Mouse (Mus musculus) heart, adult 8-10 months (tissue): ENCODE measurements around the gene Polr2e. TPM values are rescaled to one million over a fixed set of nuclear protein-coding genes. Genes with fewer than 3 reads are reported as not detected.

Experiments used
- DNase-seq: peaks from one replicate; pipeline ENCODE4 v3.0.0; 2022; ENCODE audit warnings: low spot score
- total RNA-seq, 4 experiments: library from RNA; stranded (reverse); gene quantifications; 2 replicates each; pipeline ENCODE4 v1.2.4; 2022

The Polr2e gene
- total RNA-seq, 4 experiments from 2014 or later = 91.7 to 106 (median 100) TPM

DNA sequence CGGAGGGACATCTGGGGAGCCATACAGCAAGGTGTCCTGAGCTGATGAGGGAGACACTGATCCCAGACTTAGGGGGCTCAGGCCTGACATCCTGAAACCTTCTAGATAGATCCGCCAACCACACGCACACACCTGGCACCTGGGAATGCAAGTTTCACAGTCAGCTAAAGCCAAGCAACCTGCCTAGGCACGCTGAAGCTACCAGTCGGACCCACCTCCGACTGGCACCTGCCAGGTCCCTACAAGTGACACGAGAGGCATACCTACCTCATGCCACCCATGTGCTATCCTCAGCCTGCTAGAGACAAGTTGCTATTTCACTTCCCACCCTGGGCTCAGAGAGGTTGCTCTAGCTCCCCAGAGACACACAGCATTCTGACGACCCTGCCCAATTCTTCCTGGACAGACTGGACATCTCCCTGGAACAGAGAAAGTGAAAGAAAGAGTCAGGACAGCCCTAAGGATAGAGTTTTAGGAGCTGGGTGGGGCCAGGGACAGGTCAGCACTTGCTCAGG, 50.3 kb downstream of the Polr2e start:
- no peak for DNase-seq

- peak; percentile 75 for DNase-seq
These were observed 50.9 kb downstream of the Polr2e start, which contains the start of gene Cnn2 for GRCm38 (mm10) chr10:79988506-79989271. Cnn2 (plus strand) TSS chr10:79988584.

- DNase-seq = peak; percentile 28
These were observed 51.7 kb downstream of the Polr2e start for GRCm38 (mm10) chr10:79987771-79988505.

DNA sequence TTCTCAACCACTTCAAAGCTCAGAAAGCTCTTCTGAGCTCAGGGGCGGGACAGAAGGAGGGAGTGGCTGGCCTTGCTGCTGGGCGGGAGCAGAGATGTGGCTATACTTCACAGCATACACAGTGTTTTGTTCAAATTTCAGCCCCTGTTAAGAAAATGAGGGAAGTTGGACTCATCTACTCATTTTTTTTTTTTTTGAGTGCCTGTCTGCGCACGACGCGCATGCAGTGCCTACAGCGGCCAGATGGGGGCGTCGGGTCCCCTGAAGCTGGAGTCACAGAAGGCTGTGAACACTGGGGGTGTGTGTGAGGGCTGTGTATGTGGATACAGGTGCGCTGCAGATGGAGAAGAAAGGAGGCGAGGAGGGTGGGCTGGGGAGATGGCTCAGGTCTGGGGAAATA, 52.6 kb downstream of the Polr2e start:
- DNase-seq = peak; percentile 83

GRCm38 (mm10) chr10:79986232-79986878, 53.2 kb downstream of the Polr2e start:
- DNase-seq = peak; percentile 43

Other genes starting within 250 kb of the Polr2e start
- gene Prss57, start 248.8 kb downstream of the Polr2e start, total RNA-seq = not detected
- 10 to 100 TPM; 37.8 to 53.8 (median 51.7) TPM for gene Palm, start 246.2 kb downstream of the Polr2e start, total RNA-seq
- under 1 TPM in 3 of 4 experiments, not detected in 1; 0.31 to 0.75 (median 0.60) TPM for gene Misp, start 218.8 kb downstream of the Polr2e start, total RNA-seq
- 10 to 100 TPM; 45.4 to 57.7 (median 49.9) TPM for gene Ptbp1, start 185.4 kb downstream of the Polr2e start, total RNA-seq
- 1 to 10 TPM in 1 of 4 experiments, not detected in 3; 2.4 TPM for gene Prtn3, start 165.3 kb downstream of the Polr2e start, total RNA-seq
- under 1 TPM in 3 of 4 experiments, not detected in 1; 0.19 to 0.41 (median 0.29) TPM for gene Plppr3, start 165.2 kb downstream of the Polr2e start, total RNA-seq
- gene Elane, start 153.5 kb downstream of the Polr2e start, total RNA-seq = under 1 TPM in 1 of 4 experiments, not detected in 3; 0.57 TPM
- 10 to 100 TPM; 12.7 to 46.8 (median 17.8) TPM for gene Cfd, start 148.9 kb downstream of the Polr2e start, total RNA-seq
- gene Med16, start 130.9 kb downstream of the Polr2e start, total RNA-seq = 10 to 100 TPM; 48.5 to 65.2 (median 53.3) TPM
- not detected for gene Gm26602, start 128.9 kb downstream of the Polr2e start, total RNA-seq
- under 1 TPM; 0.28 to 0.62 (median 0.32) TPM for gene Kiss1r, start 122.8 kb downstream of the Polr2e start, total RNA-seq
- gene R3hdm4, start 118.6 kb downstream of the Polr2e start, total RNA-seq = 10 to 100 TPM; 75.2 to 85.9 (median 81.0) TPM
- 1 to 10 TPM; 1.2 to 1.7 (median 1.3) TPM for gene Arid3a, start 112.8 kb downstream of the Polr2e start, total RNA-seq
- gene Wdr18, start 79.6 kb downstream of the Polr2e start, total RNA-seq = 10 to 100 TPM; 28.4 to 36.2 (median 29.6) TPM
- under 1 TPM; 0.37 to 0.85 (median 0.63) TPM for gene Grin3b, start 69.1 kb downstream of the Polr2e start, total RNA-seq
- gene Tmem259, start 55.5 kb downstream of the Polr2e start, total RNA-seq = 100 to 1,000 TPM; 116 to 120 (median 117) TPM
- 10 to 100 TPM; 27.1 to 35.7 (median 33.3) TPM for gene Cnn2, start 51.2 kb downstream of the Polr2e start, total RNA-seq
- gene Abca7, start 43.3 kb downstream of the Polr2e start, total RNA-seq = 1 to 10 TPM; 7.5 to 8.5 (median 8.0) TPM
- gene Arhgap45, start 23.1 kb downstream of the Polr2e start, total RNA-seq = 1 to 10 TPM; 2.9 to 5.1 (median 3.4) TPM
- gene Gpx4, start 7.4 kb upstream of the Polr2e start, total RNA-seq = 1,000 to 10,000 TPM; 1,048 to 1,125 (median 1,067) TPM
- gene Sbno2, start 65.8 kb upstream of the Polr2e start, total RNA-seq = 10 to 100 TPM in 3 of 4 experiments, 1 to 10 TPM in 1; 9.5 to 12.0 (median 11.1) TPM
- 100 to 1,000 TPM; 148 to 176 (median 153) TPM for gene Stk11, start 76.0 kb upstream of the Polr2e start, total RNA-seq
- 1,000 to 10,000 TPM; 1,050 to 1,135 (median 1,101) TPM for gene Atp5d, start 98.8 kb upstream of the Polr2e start, total RNA-seq
- gene Cbarp, start 101.0 kb upstream of the Polr2e start, total RNA-seq = 1 to 10 TPM; 3.8 to 6.1 (median 4.6) TPM
- 100 to 1,000 TPM in 1 of 4 experiments, 10 to 100 TPM in 3; 83.9 to 111 (median 91.0) TPM for gene Midn, start 108.5 kb upstream of the Polr2e start, total RNA-seq
- gene Cirbp, start 126.2 kb upstream of the Polr2e start, total RNA-seq = 10 to 100 TPM; 34.7 to 69.7 (median 51.6) TPM
- gene 1600002K03Rik, start 133.1 kb upstream of the Polr2e start, total RNA-seq = 1 to 10 TPM; 4.9 to 7.7 (median 5.9) TPM
- 1 to 10 TPM in 3 of 4 experiments, under 1 TPM in 1; 0.78 to 1.2 (median 1.1) TPM for gene Efna2, start 139.7 kb upstream of the Polr2e start, total RNA-seq
- 10 to 100 TPM; 10.5 to 16.3 (median 14.6) TPM for gene Mum1, start 186.6 kb upstream of the Polr2e start, total RNA-seq
- 1,000 to 10,000 TPM in 3 of 4 experiments, 100 to 1,000 TPM in 1; 949 to 1,112 (median 1,023) TPM for gene Ndufs7, start 209.3 kb upstream of the Polr2e start, total RNA-seq
- gene Gamt, start 221.2 kb upstream of the Polr2e start, total RNA-seq = 10 to 100 TPM; 10.3 to 17.1 (median 14.7) TPM
- gene Dazap1, start 221.7 kb upstream of the Polr2e start, total RNA-seq = 10 to 100 TPM; 49.2 to 62.8 (median 56.5) TPM